Mouse (Mus musculus): ENCODE data around the gene Eml6.
"Not testable (repeated sequence)": the region's sequence is repeated elsewhere in the genome, so short reads cannot be mapped to it uniquely, and the experiment has no call there.

The Eml6 gene

DNA sequence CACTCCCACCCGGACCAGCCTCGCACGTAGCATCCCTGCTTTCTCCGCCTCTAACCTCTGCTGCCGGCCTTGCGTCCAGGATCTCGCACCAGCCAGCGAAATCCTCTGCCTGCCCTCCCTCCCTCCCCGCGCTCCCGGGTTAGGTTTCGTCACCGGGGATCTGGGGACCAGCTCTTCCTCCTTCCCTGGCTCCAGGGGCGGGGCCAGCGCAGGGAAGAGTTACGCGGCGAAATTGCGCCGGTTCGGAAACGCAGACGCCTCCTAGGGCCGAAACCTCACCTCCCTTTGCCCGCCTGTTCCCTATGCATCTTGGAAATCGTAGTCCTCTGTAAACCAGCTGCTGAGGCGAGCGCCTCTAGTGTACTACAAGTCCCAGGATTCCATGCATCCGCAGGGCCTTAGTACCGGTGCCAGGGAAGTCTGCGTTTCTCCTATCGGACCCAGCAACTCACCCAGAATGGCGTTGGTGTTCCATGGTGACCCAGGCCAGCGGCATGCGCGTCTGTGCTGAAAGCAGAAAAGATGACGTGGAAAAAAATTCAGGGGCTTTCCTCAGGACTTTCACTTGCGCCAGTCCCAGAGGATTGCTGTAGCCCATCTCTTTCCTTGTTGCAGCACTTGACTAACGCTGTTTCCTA, at the start of gene Eml6:
Gene Eml6 (minus strand): TSS at position 199 of the 638 bp plus-strand sequence.
- DNase-seq (ENCODE audit: low spot score in 2 of 2) = peak; percentile 96 to 97

DNA sequence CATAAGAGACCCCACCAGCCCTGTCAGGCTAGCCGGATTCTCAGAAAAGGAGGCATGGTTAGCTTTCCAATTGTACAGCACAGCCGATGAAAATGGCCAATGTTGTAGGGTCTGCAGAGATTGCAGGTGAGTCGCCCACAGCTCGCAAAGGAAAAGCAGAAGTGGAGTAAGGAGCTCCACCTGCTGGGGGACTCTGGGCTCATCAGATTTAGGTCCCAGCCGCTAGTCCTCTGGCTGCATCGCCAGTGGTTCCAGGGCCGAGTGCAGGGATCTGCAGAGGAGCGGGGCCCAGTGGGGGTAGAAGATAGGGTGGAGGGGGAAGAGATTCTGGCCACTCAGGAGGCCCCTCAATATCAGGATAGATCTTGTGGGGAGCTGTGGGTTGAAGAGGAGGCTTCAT, 31.5 kb upstream of the Eml6 start:
- DNase-seq (ENCODE audit: low spot score in 2 of 2) = no peak

DNA sequence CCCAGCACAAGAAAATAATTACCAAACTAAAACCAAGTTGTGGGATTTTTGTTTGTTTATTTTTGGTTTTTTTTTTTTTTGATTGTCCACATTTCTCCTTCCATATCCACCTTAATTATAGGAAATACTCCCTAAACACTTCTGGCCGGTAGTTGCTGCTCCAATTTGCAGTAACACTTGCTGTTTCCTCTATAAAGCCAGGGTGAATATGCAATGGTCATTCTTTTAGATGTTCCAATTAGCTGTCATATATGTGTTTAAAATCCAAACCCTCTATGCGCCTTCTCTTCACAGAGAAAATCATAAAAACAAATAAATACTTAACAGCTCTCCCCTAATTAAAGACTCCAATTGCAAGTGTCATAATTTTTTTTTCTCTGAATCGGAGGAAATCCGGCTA, 689 bp downstream of the Eml6 start:
- DNase-seq (ENCODE audit: low spot score in 2 of 2) = no peak

DNA sequence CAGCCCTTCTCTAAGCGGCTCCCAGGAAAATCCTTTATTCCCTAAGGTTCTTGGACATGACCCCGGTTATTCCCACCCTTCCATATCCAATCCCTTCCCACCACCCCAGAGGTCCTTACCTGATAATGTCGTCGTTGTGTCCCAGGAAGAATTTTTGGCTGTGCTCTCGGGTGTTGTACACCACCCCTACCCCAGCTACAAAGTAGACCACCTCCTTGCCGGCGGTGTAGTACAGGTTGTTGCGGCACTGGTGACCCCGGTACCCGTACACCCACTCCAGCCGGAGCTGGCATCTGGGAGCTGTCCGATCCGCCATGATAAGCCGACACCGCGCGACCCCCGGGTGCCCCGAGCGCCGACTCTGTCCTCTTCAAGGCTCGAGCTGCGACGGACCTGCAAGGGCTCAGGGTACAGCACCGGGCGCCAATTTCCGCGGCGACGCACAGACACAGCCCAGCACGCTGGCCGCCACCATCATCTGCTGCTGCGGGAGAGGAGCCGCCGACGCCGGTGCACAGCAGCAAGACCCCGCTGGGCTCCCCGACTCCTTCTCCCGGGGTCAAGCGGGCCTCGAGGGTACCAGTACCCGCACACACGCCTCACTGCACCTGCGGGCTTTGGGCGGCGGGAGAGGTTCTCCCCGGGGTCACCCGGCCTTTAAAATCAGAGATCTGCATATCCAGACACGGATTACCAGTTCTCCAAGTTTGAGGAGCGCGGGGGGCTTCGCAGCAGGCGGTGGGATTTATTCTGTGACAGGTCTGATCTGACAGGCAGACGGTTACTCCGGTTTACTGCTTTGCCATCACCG, 1.4 kb downstream of the Eml6 start:
- peak; percentile 52 to 55 for DNase-seq (ENCODE audit: low spot score in 2 of 2)

DNA sequence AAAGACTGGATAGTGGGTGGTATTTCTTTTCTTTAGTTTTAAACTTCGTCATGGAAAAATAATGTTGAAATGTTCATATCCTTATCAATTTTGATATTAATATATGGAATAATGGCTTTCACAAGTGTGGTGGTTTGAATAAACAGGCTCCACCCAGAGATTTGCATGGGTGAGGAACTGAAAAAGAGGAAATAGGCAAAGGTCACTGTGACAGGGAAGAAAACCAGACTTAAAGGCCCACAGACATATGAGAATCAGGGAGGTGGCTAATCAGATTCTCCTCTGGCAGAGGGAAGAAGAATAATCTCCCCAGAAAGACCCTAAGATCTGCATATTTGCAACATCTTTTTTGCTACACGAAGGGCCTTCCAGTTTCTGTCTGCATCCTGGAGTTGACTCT, 39.6 kb downstream of the Eml6 start:
- DNase-seq (ENCODE audit: low spot score in 2 of 2) = no peak

GRCm38 (mm10) chr11:29968874-29969273, 57.0 kb downstream of the Eml6 start:
- no peak for DNase-seq (ENCODE audit: low spot score in 2 of 2)

GRCm38 (mm10) chr11:29959366-29959765, 66.5 kb downstream of the Eml6 start:
- DNase-seq (ENCODE audit: low spot score in 2 of 2) = no peak

GRCm38 (mm10) chr11:29944661-29945060, 81.2 kb downstream of the Eml6 start:
- no peak for DNase-seq (ENCODE audit: low spot score in 2 of 2)

DNA sequence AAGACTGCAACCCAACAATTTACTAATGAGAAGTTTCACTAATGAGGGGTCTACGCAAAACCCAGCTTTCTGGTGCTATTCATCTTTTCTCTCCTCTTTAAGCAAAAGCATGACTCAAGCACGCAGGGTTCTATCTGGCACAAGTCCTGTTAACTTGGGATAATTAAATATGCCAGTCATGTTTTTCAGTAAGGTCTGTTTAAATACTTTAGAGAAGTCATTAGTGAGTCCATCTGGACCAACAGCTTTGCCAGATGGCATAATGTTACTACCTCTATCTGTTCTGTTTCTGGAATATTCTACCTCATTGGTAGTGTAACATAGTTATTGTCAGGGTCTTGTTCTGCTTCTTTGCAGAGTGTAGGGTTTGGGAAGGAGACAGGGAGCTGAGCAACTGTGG, 101.5 kb downstream of the Eml6 start:
- peak in 1 of 2 experiments; percentile 16 for DNase-seq (ENCODE audit: low spot score in 2 of 2)

DNA sequence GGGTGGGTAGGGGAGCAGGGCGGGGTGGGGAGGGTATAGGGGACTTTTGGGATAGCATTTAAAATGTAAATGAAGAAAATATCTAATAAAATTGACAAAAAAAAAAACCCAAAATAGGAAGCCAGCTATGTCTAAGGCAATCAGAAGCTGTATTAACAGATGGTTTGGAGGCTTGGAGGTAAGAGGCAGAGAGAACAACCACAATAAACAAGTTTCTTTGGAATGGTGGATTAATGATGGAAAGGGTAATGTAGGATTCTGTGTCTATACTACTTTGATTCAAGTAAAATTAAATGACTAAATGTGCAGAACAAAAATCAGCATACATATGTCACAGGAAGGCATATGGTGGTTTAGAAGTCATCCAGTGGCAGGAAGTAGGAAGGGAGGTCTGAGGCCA, 102.0 kb downstream of the Eml6 start:
- DNase-seq (ENCODE audit: low spot score in 2 of 2) = no peak

DNA sequence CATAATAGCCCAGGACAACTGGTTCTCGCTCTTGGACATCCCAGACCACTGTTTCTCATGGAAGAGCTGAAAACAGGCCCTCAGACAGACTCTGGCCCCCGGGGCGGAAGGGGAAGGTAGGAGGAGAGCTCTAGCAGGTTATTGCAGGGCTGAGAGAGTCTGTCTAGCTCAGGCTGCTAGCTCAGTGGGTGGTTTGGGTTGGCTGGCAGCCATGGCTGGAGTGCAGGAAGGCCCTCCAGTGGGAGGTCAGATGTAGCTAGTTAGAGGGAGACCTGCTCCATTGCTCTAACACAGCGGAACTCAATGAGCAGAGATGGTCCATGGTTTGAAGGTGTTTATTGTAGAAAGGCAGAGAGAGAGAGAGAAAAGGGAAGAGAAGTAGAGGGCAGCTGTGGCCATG, 112.7 kb downstream of the Eml6 start:
- DNase-seq (ENCODE audit: low spot score in 2 of 2) = no peak

DNA sequence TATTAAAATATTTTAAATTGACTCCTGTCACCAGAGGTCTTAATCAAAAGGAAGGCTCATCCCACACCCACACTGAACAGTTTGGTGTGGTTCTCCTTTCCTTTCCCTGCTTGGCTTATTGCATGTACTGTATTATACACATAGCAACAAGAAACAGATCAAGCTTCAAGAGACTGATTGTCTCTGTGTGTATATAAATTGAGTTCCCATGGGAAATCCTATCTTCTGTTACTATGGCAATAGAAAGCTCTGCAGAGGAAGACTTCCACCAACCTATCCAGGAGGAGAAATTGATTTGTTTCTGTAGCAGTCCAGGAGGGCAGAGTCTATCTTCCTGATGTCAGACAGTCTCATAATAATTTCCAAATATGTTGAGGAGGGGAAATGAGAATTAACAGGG, 116.5 kb downstream of the Eml6 start:
- no peak for DNase-seq (ENCODE audit: low spot score in 2 of 2)

DNA sequence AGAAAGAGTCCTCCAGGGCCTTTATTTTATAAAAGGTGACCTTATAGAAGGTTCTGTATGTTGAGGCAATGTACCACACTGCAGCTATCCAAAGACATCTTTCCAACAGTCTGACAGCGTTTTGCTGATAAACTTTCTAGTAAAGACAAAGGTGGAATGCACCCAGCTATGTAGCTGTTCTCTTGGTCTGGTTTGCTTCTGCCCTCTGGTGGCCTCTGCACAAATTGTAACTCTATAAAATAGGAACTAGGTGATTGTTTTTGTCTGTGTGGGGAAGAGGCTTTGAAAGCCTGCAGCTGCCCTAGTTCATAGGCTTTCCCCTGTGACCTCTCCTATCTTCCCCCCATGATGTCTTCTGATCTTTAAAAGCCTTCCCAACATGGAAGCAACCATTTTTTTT, 140.7 kb downstream of the Eml6 start:
- peak; percentile 57 to 83 for DNase-seq (ENCODE audit: low spot score in 2 of 2)

- no peak for DNase-seq (ENCODE audit: low spot score in 2 of 2)
These were observed 141.5 kb downstream of the Eml6 start for GRCm38 (mm10) chr11:29884355-29884754.

DNA sequence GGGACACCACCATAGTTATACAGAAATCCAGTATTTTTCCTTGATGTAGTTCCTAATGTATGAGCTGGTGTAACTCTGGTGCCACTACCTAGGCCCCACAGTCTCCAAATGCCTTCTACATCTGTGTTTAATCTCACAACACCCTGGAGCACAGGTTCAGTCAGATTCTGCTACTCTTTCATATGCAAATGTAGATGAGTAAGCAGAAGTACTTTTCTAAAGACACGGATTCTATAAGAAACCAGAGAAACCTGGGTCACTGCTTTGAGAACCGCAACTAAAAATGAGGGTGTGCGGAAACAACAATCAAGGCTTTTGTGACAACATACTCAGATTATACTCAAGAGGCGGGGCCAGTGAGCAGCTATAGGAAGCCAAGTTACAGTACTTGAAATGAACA, 142.8 kb downstream of the Eml6 start:
- DNase-seq (ENCODE audit: low spot score in 2 of 2) = no peak

- DNase-seq (ENCODE audit: low spot score in 2 of 2) = no peak
These were observed 146.2 kb downstream of the Eml6 start for GRCm38 (mm10) chr11:29879641-29880040.

GRCm38 (mm10) chr11:29877981-29878380, 147.9 kb downstream of the Eml6 start:
- no peak for DNase-seq (ENCODE audit: low spot score in 2 of 2)

DNA sequence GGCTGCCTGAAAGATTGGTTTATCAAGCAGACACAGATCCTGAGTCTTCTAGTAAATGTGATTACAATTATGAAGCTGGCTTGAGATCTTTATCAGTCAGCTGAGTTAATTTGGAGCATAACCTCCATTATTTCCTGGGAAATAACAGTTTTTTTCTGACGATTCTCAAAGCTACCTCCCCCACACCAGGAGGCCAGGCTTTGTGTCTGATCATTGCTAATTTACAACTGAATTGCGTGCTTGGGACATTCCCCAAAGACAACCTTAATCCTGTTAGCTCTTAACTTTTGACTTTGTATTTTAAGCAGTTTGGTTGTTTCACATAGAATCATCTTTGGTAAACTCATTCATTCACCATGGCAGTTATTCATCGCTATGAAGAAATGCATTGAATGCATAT, 148.6 kb downstream of the Eml6 start:
- DNase-seq (ENCODE audit: low spot score in 2 of 2) = no peak

- not testable (repeated sequence) for DNase-seq (ENCODE audit: low spot score in 2 of 2)
These were observed 151.1 kb downstream of the Eml6 start for GRCm38 (mm10) chr11:29874781-29875180.

- no peak for DNase-seq (ENCODE audit: low spot score in 2 of 2)
These were observed 155.7 kb downstream of the Eml6 start for GRCm38 (mm10) chr11:29870174-29870573.

- no peak for DNase-seq (ENCODE audit: low spot score in 2 of 2)
These were observed 161.6 kb downstream of the Eml6 start for GRCm38 (mm10) chr11:29864269-29864668.

- peak; percentile 39 to 56 for DNase-seq (ENCODE audit: low spot score in 2 of 2)
These were observed 164.0 kb downstream of the Eml6 start for GRCm38 (mm10) chr11:29861750-29862397.

- DNase-seq (ENCODE audit: low spot score in 2 of 2) = no peak
These were observed 164.8 kb downstream of the Eml6 start for GRCm38 (mm10) chr11:29861040-29861439.

All from frontal cortex, postnatal 36 days (tissue).